In the genomic region with DNA sequence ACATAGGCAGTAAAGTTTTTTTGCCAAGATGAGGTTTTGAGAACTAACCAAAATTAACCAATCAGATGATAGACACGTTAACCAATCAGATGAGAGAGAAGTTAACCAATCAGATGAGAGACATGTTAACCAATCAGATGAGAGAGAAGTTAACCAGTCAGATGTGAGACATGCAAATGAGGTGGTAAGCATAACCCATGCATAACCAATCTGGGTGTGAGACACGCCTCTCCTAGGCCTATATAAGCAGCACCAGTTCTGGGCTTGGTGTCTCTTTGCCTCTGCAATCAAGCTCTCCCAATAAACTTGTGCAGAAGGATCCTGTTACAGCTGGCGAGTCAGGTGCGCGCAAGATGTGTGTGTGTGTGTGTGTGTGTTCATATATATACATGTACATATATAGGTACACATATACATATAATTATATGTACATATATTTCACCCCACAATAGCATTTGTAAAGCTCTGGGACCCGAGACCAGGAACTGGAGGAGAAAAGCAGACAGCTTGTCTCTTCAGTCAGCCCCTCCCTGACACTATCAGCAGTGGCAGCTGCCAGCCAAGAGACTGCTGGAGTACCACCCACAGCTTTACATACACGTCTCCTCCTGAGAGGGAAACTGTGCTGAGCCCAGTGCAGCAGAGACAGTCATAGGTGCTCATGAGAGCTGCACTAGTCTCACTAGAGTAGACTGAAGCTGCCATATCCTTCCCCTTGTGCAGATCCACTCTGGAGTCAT, we compare ENCODE assay signal across 7 mouse cellular contexts. TPM values are rescaled to one million over a fixed set of nuclear protein-coding genes. Genes with fewer than 3 reads are reported as not detected.
A peak's percentile ranks its signal among the peaks of the same experiment; 100 is the strongest.
DNase-seq lines count a peak whose midpoint lies in the region; ATAC-seq and TF ChIP-seq lines count a peak whose summit lies in the region.
"Not testable (repeated sequence)": the region's sequence is repeated elsewhere in the genome, so short reads cannot be mapped to it uniquely, and the experiment has no call there.

No protein-coding gene starts in this region.

- not testable (repeated sequence) for TF ChIP-seq RAD21 in MEL (IDR thresholded peaks at IDR 0.05; ENCODE audit: low read depth, low read length)

- peak; percentile 50; the same call in 1 of the 2 replicates for ATAC-seq in frontal cortex, adult (ENCODE audit: low TSS enrichment)
- peak; percentile 96 for ATAC-seq in liver, embryonic 12.5 days
- ATAC-seq in liver, postnatal 0 days, result peak; percentile 96

- TF ChIP-seq POLR2A in MEL (IDR thresholded peaks at IDR 0.05; ENCODE audit: control insufficient read depth in 1 of 2, insufficient read depth in 1 of 2, low read depth in 1 of 2, low read length in 2 of 2, poor library complexity in 1 of 2), result not testable (repeated sequence)

- not testable (repeated sequence) for TF ChIP-seq CTCF in MEL (IDR thresholded peaks at IDR 0.05 in 2 of 3, conservative IDR thresholded peaks at IDR 0.05 in 1 of 3; ENCODE audit: control insufficient read depth in 1 of 3, insufficient read depth in 1 of 3, low read depth in 2 of 3, low read length in 3 of 3, poor library complexity in 1 of 3, severe bottlenecking in 1 of 3); liver, postnatal 0 days (IDR thresholded peaks at IDR 0.05; ENCODE audit: low read depth)

- not testable (repeated sequence) for TF ChIP-seq EP300 in MEL (IDR thresholded peaks at IDR 0.05; ENCODE audit: low read depth in 1 of 2, low read length in 2 of 2); liver, postnatal 0 days (IDR thresholded peaks at IDR 0.05; ENCODE audit: low read depth)

- not testable (repeated sequence) for H3K79me2 ChIP-seq in MEL (ENCODE audit: control insufficient read depth, insufficient read depth, low read length, poor library complexity)

- H3K9me3 ChIP-seq in MEL (replicated peaks; ENCODE audit: insufficient read depth, low read length); liver, embryonic 12.5 days (replicated peaks); liver, postnatal 0 days (ENCODE audit: low read length): not testable (repeated sequence)

- H3K4me1 ChIP-seq in MEL (ENCODE audit: control insufficient read depth in 1 of 2, insufficient read depth in 2 of 2, low read length in 2 of 2), result peaks cover 0 to 13% of the 10 kb centered on the region in 2 experiments; a peak in 2 of 4 replicates
- H3K4me1 ChIP-seq in liver, embryonic 12.5 days, result peaks cover 31% of the 10 kb centered on the region
- H3K4me1 ChIP-seq in liver, postnatal 0 days (ENCODE audit: insufficient read depth), result not testable (repeated sequence)

- H3K9ac ChIP-seq in MEL (ENCODE audit: control insufficient read depth, low read depth, low read length, poor library complexity, severe bottlenecking); liver, embryonic 12.5 days; liver, postnatal 0 days (replicated peaks): not testable (repeated sequence)

- peak overlapping the region; percentile 36 for H3K4me2 ChIP-seq in liver, embryonic 12.5 days
- 0 out of 2 replicates have a peak overlapping the region, but pooled peaks have one; percentile 5 for H3K4me2 ChIP-seq in liver, postnatal 0 days (ENCODE audit: low read depth, low read length)

- not testable (repeated sequence) for H3K27ac ChIP-seq in MEL (ENCODE audit: control insufficient read depth, low read depth, low read length); liver, postnatal 0 days (ENCODE audit: low read depth)
- peak overlapping the region; percentile 72 for H3K27ac ChIP-seq in liver, embryonic 12.5 days

- 66% methylated on average over 7 of the region's 7 CpGs for WGBS in liver, embryonic 12.5 days (ENCODE audit: insufficient replicate concordance)
- WGBS in liver, postnatal 0 days (ENCODE audit: insufficient replicate concordance), result 82% methylated on average over 7 of the region's 7 CpGs

- DNase-seq in MEL (ENCODE audit: low read depth, low spot score), result peak; percentile 37
- peak; percentile 54 for DNase-seq in c-Kit-positive CD71-positive TER-119-negative erythroid progenitor cells, embryonic 14.5 days (ENCODE audit: low read depth)
- peak; percentile 33 for DNase-seq in layer of hippocampus, adult 9-11 months
- DNase-seq in liver, postnatal 0 days, result peak; percentile 40
- peak; percentile 9 to 13 for DNase-seq in spleen, postnatal 14 days (ENCODE audit: low spot score in 2 of 2)

- not testable (repeated sequence) for H3K4me3 ChIP-seq in MEL (ENCODE audit: control insufficient read depth in 1 of 2, insufficient read depth in 1 of 2, low read depth in 2 of 2, low read length in 2 of 2); liver, embryonic 12.5 days; liver, postnatal 0 days (ENCODE audit: low read depth, low read length)

- H3K27me3 ChIP-seq in MEL (ENCODE audit: control insufficient read depth in 1 of 2, insufficient read depth in 2 of 2, low read length in 2 of 2); liver, embryonic 12.5 days (replicated peaks); liver, postnatal 0 days (ENCODE audit: insufficient read depth, low read length): not testable (repeated sequence)

- not testable (repeated sequence) for H3K36me3 ChIP-seq in MEL (ENCODE audit: control insufficient read depth in 1 of 2, insufficient read depth in 2 of 2, low read length in 2 of 2); liver, embryonic 12.5 days; liver, postnatal 0 days (replicated peaks; ENCODE audit: insufficient read depth, low read length)

TF ChIP-seq in MEL, 35 proteins besides CTCF, POLR2A, EP300 and RAD21:
- TF ChIP-seq TBP (IDR thresholded peaks at IDR 0.05; ENCODE audit: low read depth, low read length), result 0 out of 2 replicates have a peak, but pooled peaks have one; percentile 64
- TF ChIP-seq TAL1 (IDR thresholded peaks at IDR 0.05; ENCODE audit: low read length), result peak; percentile 30; the same call in 1 of the 2 replicates

RNA-seq across cellular contexts. Expression of a gene that starts 36.5 kb away (rescaled TPM):
- total RNA-seq in MEL (2012; rRNA removed), result 99.7 and 103 TPM in 2 replicates
- polyA plus RNA-seq in MEL (2012; ENCODE audit: insufficient read depth in 1 of 2, insufficient read length in 2 of 2, low read depth in 1 of 2, low replicate concordance in 2 of 2, missing spikeins in 1 of 2), result 100 to 1,000 TPM in 1 of 2 experiments, 10 to 100 TPM in 1; 69.9 to 263 TPM
- polyA plus RNA-seq in liver, embryonic 12.5 days (2016; fragmentation: Nextera tagmentation; extraction: Ambion mirVana), result 56.3 and 60.4 TPM in 2 replicates
- polyA plus RNA-seq in liver, postnatal 0 days (2015; fragmentation: Nextera tagmentation; extraction: Ambion mirVana), result 21.7 and 22.8 TPM in 2 replicates

RNA-seq across cellular contexts. Expression of a gene that starts 42.1 kb away (rescaled TPM):
- 8.0 and 10.6 TPM in 2 replicates for total RNA-seq in MEL (2012; rRNA removed)
- 1 to 10 TPM in 1 of 2 experiments, not detected in 1; 8.5 TPM for polyA plus RNA-seq in MEL (2012; ENCODE audit: insufficient read depth in 1 of 2, insufficient read length in 2 of 2, low read depth in 1 of 2, low replicate concordance in 2 of 2, missing spikeins in 1 of 2)
- 12.5 and 13.8 TPM in 2 replicates for polyA plus RNA-seq in liver, embryonic 12.5 days (2016; fragmentation: Nextera tagmentation; extraction: Ambion mirVana)
- 8.3 and 9.0 TPM in 2 replicates for polyA plus RNA-seq in liver, postnatal 0 days (2015; fragmentation: Nextera tagmentation; extraction: Ambion mirVana)
